8 mouse cellular contexts compared by ENCODE assay signal in genomic region chr4:119359196-119359971, GRCm38 (mm10). TPM values are rescaled to one million over a fixed set of nuclear protein-coding genes. Genes with fewer than 3 reads are reported as not detected.
A peak's percentile ranks its signal among the peaks of the same experiment; 100 is the strongest.
DNase-seq lines count a peak whose midpoint lies in the region; ATAC-seq and TF ChIP-seq lines count a peak whose summit lies in the region.

No protein-coding gene starts in this region.

- peak overlapping the region; percentile 50 for H3K4me2 ChIP-seq in lung, postnatal 0 days (replicated peaks; ENCODE audit: low read depth, low read length)
- H3K4me2 ChIP-seq in heart, embryonic 13.5 days = peak overlapping the region; percentile 80

- H3K27ac ChIP-seq in lung, postnatal 0 days (ENCODE audit: low read length) = no peak overlapping the region
- peak overlapping the region; percentile 25; the same call in 1 of the 2 replicates for H3K27ac ChIP-seq in heart, embryonic 13.5 days (replicated peaks)

- DNase-seq in lung, postnatal 0 days (ENCODE audit: low spot score) = peak; percentile 7
- no peak for DNase-seq in lung, postnatal 36 days
- DNase-seq in adrenal gland, postnatal 25 days = peak; percentile 20
- peak; percentile 11 to 24 for DNase-seq in layer of hippocampus, postnatal 36 days
- DNase-seq in neural tube, embryonic 10.5 days (ENCODE audit: extremely low spot score, low spot score) = peak; percentile 61
- no peak for DNase-seq in spleen, adult 12 weeks (ENCODE audit: low spot score)
- no peak for DNase-seq in right cerebral cortex, postnatal 25 days

- no peaks in the 10 kb centered on the region for H3K4me1 ChIP-seq in lung, postnatal 0 days (ENCODE audit: insufficient read depth, low read depth, low read length)
- H3K4me1 ChIP-seq in heart, embryonic 13.5 days = peaks cover 4% of the 10 kb centered on the region; the same call in 1 of the 2 replicates

- H3K27me3 ChIP-seq in lung, postnatal 0 days (replicated peaks; ENCODE audit: insufficient read depth, low read length) = no peaks in the 10 kb centered on the region
- peaks cover 13% of the 10 kb centered on the region for H3K27me3 ChIP-seq in heart, embryonic 13.5 days (replicated peaks)

- H3K4me3 ChIP-seq in lung, postnatal 0 days (ENCODE audit: low read depth, low read length) = peak overlapping the region; percentile 21; the same call in 1 of the 2 replicates
- H3K4me3 ChIP-seq in heart, embryonic 13.5 days = peak overlapping the region; percentile 59

- H3K36me3 ChIP-seq in lung, postnatal 0 days (ENCODE audit: insufficient read depth, low read length) = no peaks in the 10 kb centered on the region
- H3K36me3 ChIP-seq in heart, embryonic 13.5 days = no peaks in the 10 kb centered on the region

- 5% methylated on average over 30 of the region's 30 CpGs for WGBS in lung, postnatal 0 days
- WGBS in heart, embryonic 13.5 days = 6% methylated on average over 30 of the region's 30 CpGs

- no peak for TF ChIP-seq EP300 in lung, postnatal 0 days (IDR thresholded peaks at IDR 0.05)

- no peak for ATAC-seq in lung, postnatal 0 days
- no peak for ATAC-seq in heart, embryonic 13.5 days (ENCODE audit: extremely low read depth, insufficient number of reproducible peaks, low FRiP score, low TSS enrichment)

- no peak overlapping the region for H3K9ac ChIP-seq in lung, postnatal 0 days (replicated peaks; ENCODE audit: low read depth)
- peak overlapping the region; percentile 81 for H3K9ac ChIP-seq in heart, embryonic 13.5 days

- H3K9me3 ChIP-seq in lung, postnatal 0 days (ENCODE audit: low read length) = no peaks in the 10 kb centered on the region
- H3K9me3 ChIP-seq in heart, embryonic 13.5 days = no peaks in the 10 kb centered on the region

- no peak for TF ChIP-seq CTCF in lung, postnatal 0 days (IDR thresholded peaks at IDR 0.05)

RNA-seq across cellular contexts. Expression of gene Ppih, which starts 39.0 kb away (rescaled TPM):
- 25.7 and 25.8 TPM in 2 replicates for polyA plus RNA-seq in lung, postnatal 0 days (2015; fragmentation: Nextera tagmentation; extraction: Ambion mirVana)
- 14.1 and 26.4 TPM in 2 replicates for total RNA-seq in adrenal gland, postnatal 25 days (2021)
- 50.7 and 60.6 TPM in 2 replicates for polyA plus RNA-seq in heart, embryonic 13.5 days (2015; fragmentation: Nextera tagmentation; extraction: Ambion mirVana)
- 10 to 100 TPM; 17.5 to 20.6 TPM for total RNA-seq in layer of hippocampus, postnatal 36 days (2021)

RNA-seq across cellular contexts. Expression of gene Ccdc30, which starts 55.9 kb away (rescaled TPM):
- 7.3 and 7.8 TPM in 2 replicates for polyA plus RNA-seq in lung, postnatal 0 days (2015; fragmentation: Nextera tagmentation; extraction: Ambion mirVana)
- total RNA-seq in adrenal gland, postnatal 25 days (2021) = 12.5 and 15.9 TPM in 2 replicates
- polyA plus RNA-seq in heart, embryonic 13.5 days (2015; fragmentation: Nextera tagmentation; extraction: Ambion mirVana) = 1.9 and 2.9 TPM in 2 replicates
- total RNA-seq in layer of hippocampus, postnatal 36 days (2021) = 10 to 100 TPM; 19.9 to 28.7 TPM

Comparison
In these comparisons a context has a peak if more than half of its experiments do, and no peak if none do; other contexts are left out.
1. DNase-seq: peak in lung, postnatal 0 days (single experiment), adrenal gland, postnatal 25 days (single experiment), layer of hippocampus, postnatal 36 days (2 of 2) and neural tube, embryonic 10.5 days (single experiment); none in lung, postnatal 36 days (single experiment), spleen, adult 12 weeks (single experiment) and right cerebral cortex, postnatal 25 days (single experiment).